Mouse (Mus musculus): ENCODE results near the gene Xrcc5.

- TF ChIP-seq CTCF (IDR thresholded peaks at IDR 0.05; ENCODE audit: control insufficient read depth, insufficient read depth, low read length) (no peak), POLR2A (IDR thresholded peaks at IDR 0.05; ENCODE audit: borderline replicate concordance, control insufficient read depth, low read depth, low read length) (no peak)
Observed at GRCm38 (mm10) chr1:72372512-72372911, 65.3 kb downstream of the Xrcc5 start.

Data from bone marrow, adult 2 months (tissue).